Mouse (Mus musculus): ENCODE data around the gene Rab7b.

GRCm38 (mm10) chr1:131748636-131749035, 60.1 kb downstream of the Rab7b start:
- TF ChIP-seq CTCF (IDR thresholded peaks at IDR 0.05; ENCODE audit: control insufficient read depth, insufficient read depth, low read length) (no peak), POLR2A (IDR thresholded peaks at IDR 0.05; ENCODE audit: borderline replicate concordance, control insufficient read depth, low read depth, low read length) (no peak)
